Mouse (Mus musculus) gastrocnemius, adult 18-20 months (tissue): ENCODE results near the gene Pkn1. TPM values are rescaled to one million over a fixed set of nuclear protein-coding genes. Genes with fewer than 3 reads are reported as not detected.

Source experiments
- microRNA-seq: library from miRNA; unstranded; fragments of <30 nt; microRNA quantifications from one replicate; pipeline ENCODE4 v1.2.0, GENCODE M21; 2021
- total RNA-seq, 2 experiments: library from RNA; stranded (reverse); gene quantifications; 2 replicates each; pipeline ENCODE4 v1.2.3; 2021

Pkn1 gene
- total RNA-seq, 2 experiments from 2014 or later = 23.0 to 24.3 TPM

Small RNA genes lying within 50 kb of the gene (microRNA-seq; reads per million reads assigned to microRNA genes)
- gene Mir1668 = not detected

Other genes starting within 250 kb of the Pkn1 start
- 10 to 100 TPM; 52.2 to 55.3 TPM for gene Scoc, start 240.8 kb downstream of the Pkn1 start, total RNA-seq
- not detected for gene Olfr370, start 163.4 kb downstream of the Pkn1 start, total RNA-seq
- 100 to 1,000 TPM; 308 to 352 TPM for gene Ndufb7, start 132.5 kb downstream of the Pkn1 start, total RNA-seq
- 100 to 1,000 TPM; 512 to 541 TPM for gene Tecr, start 91.2 kb downstream of the Pkn1 start, total RNA-seq
- gene Dnajb1, start 91.0 kb downstream of the Pkn1 start, total RNA-seq = 10 to 100 TPM in 1 of 2 experiments, 1 to 10 TPM in 1; 5.9 to 16.7 TPM
- gene Gipc1, start 46.5 kb downstream of the Pkn1 start, total RNA-seq = 10 to 100 TPM; 16.6 to 16.9 TPM
- under 1 TPM in 1 of 2 experiments, not detected in 1; 0.09 TPM for gene Ptger1, start 32.5 kb downstream of the Pkn1 start, total RNA-seq
- 10 to 100 TPM; 10.0 to 11.1 TPM for gene Ddx39, start 16.0 kb upstream of the Pkn1 start, total RNA-seq
- gene Adgre5, start 42.1 kb upstream of the Pkn1 start, total RNA-seq = 10 to 100 TPM; 16.9 to 22.9 TPM
- gene Adgrl1, start 200.9 kb upstream of the Pkn1 start, total RNA-seq = 10 to 100 TPM; 14.1 to 17.2 TPM